Mouse (Mus musculus) liver (tissue): ENCODE measurements around the gene Lama2.

ENCODE experiments used
- DNase-seq: peaks from one replicate; pipeline ENCODE4 v3.0.0-alpha.2; 2020; ENCODE audit warnings: mixed read lengths

Gene Lama2

GRCm38 (mm10) chr10:27174271-27174670, 445.3 kb downstream of the Lama2 start:
- no peak for DNase-seq

- DNase-seq = no peak
These were observed 454.8 kb downstream of the Lama2 start for GRCm38 (mm10) chr10:27164738-27165137.

GRCm38 (mm10) chr10:27162364-27162763, 457.2 kb downstream of the Lama2 start:
- peak; percentile 18 for DNase-seq

- no peak for DNase-seq
These were observed 469.3 kb downstream of the Lama2 start for GRCm38 (mm10) chr10:27150220-27150619.

- DNase-seq = no peak
These were observed 479.1 kb downstream of the Lama2 start for GRCm38 (mm10) chr10:27140422-27140821.

GRCm38 (mm10) chr10:27135768-27136167, 483.8 kb downstream of the Lama2 start:
- no peak for DNase-seq

- peak; percentile 5 for DNase-seq
These were observed 486.4 kb downstream of the Lama2 start for GRCm38 (mm10) chr10:27133135-27133534.

- DNase-seq = no peak
These were observed 492.1 kb downstream of the Lama2 start for GRCm38 (mm10) chr10:27127454-27127853.

- no peak for DNase-seq
These were observed 495.8 kb downstream of the Lama2 start for GRCm38 (mm10) chr10:27123763-27124162.

- no peak for DNase-seq
These were observed 501.7 kb downstream of the Lama2 start for GRCm38 (mm10) chr10:27117815-27118214.

GRCm38 (mm10) chr10:27116938-27117647, 502.5 kb downstream of the Lama2 start:
- DNase-seq = no peak

- no peak for DNase-seq
These were observed 505.4 kb downstream of the Lama2 start for GRCm38 (mm10) chr10:27114131-27114530.

GRCm38 (mm10) chr10:27103811-27104210, 515.7 kb downstream of the Lama2 start:
- no peak for DNase-seq

- no peak for DNase-seq
These were observed 517.7 kb downstream of the Lama2 start for GRCm38 (mm10) chr10:27101800-27102353.

- no peak for DNase-seq
These were observed 542.4 kb downstream of the Lama2 start for GRCm38 (mm10) chr10:27077113-27077512.

GRCm38 (mm10) chr10:27068794-27069435, 550.6 kb downstream of the Lama2 start:
- no peak for DNase-seq

GRCm38 (mm10) chr10:27063671-27064070, 555.9 kb downstream of the Lama2 start:
- peak; percentile 4 for DNase-seq

- DNase-seq = no peak
These were observed 565.1 kb downstream of the Lama2 start for GRCm38 (mm10) chr10:27054488-27054887.

- no peak for DNase-seq
These were observed 572.4 kb downstream of the Lama2 start for GRCm38 (mm10) chr10:27047196-27047595.

GRCm38 (mm10) chr10:27041812-27042211, 577.7 kb downstream of the Lama2 start:
- DNase-seq = no peak

- DNase-seq = no peak
These were observed 596.9 kb downstream of the Lama2 start for GRCm38 (mm10) chr10:27022707-27023106.

GRCm38 (mm10) chr10:27012804-27013365, 606.7 kb downstream of the Lama2 start:
- DNase-seq = no peak

GRCm38 (mm10) chr10:27007364-27007763, 612.2 kb downstream of the Lama2 start:
- no peak for DNase-seq

GRCm38 (mm10) chr10:27005716-27006115, 613.8 kb downstream of the Lama2 start:
- no peak for DNase-seq
